Mouse (Mus musculus): Measurements from ENCODE around the gene Olfr90.

- TF ChIP-seq CTCF (IDR thresholded peaks at IDR 0.05; ENCODE audit: low read depth) (no peak), EP300 (optimal IDR thresholded peaks at IDR 0.05) (no peak)
Observed at GRCm38 (mm10) chr17:37044651-37045244, 43.6 kb downstream of the Olfr90 start.

All from stomach, postnatal 0 days (tissue).